19 mouse cellular contexts compared by ENCODE assay signal in the genomic region with DNA sequence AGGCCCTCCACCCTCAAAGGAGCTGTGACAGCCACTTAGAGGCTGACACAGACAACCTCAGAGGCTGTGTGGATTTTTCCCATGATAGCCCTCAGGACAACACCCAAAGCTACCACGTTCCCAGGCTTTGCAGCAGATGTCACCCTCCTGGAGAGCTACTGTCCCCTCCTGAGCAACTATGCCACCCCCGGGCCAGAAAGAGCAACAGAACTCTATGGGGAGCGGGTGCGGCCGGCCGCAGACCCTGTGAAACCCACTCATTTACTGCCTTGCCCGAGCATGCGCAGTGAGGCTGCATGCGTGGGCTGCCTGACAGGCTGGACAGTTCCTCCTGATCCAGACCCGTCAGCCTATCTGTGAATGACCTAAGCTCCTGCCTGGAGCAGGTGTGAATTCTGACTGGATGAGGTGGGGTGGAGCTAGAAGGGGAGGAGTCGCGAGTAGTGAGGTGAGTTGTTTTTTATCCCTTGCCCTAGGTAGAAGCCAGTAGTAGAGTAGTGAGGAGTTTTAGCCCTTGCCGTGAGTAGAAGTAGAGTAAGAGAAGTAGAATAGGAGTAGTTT. TPM values are rescaled to one million over a fixed set of nuclear protein-coding genes. Genes with fewer than 3 reads are reported as not detected.
DNase-seq lines count a peak whose midpoint lies in the region; ATAC-seq lines count a peak whose summit lies in the region.
"Had no signal": no experiment of that assay in that cellular context is flagged by ENCODE, and none has a peak within 500 bp of the region (broad histone marks: within the 10 kb centered on the region; RNA-seq: fewer than 3 reads in every experiment).

No protein-coding gene starts in this region.

- no peak overlapping the region for H3K4me3 ChIP-seq in intestine, embryonic 16.5 days (ENCODE audit: low read length)
- H3K4me3 ChIP-seq in intestine, embryonic 15.5 days (replicated peaks), result no peak overlapping the region
- 0 out of 2 replicates have a peak overlapping the region, but pooled peaks have one; percentile 13 for H3K4me3 ChIP-seq in hindbrain, embryonic 15.5 days
- H3K4me3 ChIP-seq in neural tube, embryonic 14.5 days (ENCODE audit: low read depth, low read length), result no peak overlapping the region
- H3K4me3 ChIP-seq: embryonic facial prominence, embryonic 12.5 days; kidney, embryonic 15.5 days; limb, embryonic 15.5 days had no signal

- WGBS in intestine, embryonic 16.5 days, result 13% methylated on average over 13 of the region's 13 CpGs
- whole genome bisulfite sequencing in intestine, embryonic 15.5 days, result 17% methylated on average over 13 of the region's 13 CpGs
- WGBS in hindbrain, embryonic 15.5 days, result 23% methylated on average over 13 of the region's 13 CpGs
- WGBS in neural tube, embryonic 14.5 days, result 22% methylated on average over 13 of the region's 13 CpGs

- no peaks in the 10 kb centered on the region for H3K36me3 ChIP-seq in intestine, embryonic 16.5 days (ENCODE audit: control insufficient read depth, insufficient read depth, low read length)
- H3K36me3 ChIP-seq in intestine, embryonic 15.5 days, result no peaks in the 10 kb centered on the region
- H3K36me3 ChIP-seq in hindbrain, embryonic 15.5 days, result no peaks in the 10 kb centered on the region
- no peaks in the 10 kb centered on the region for H3K36me3 ChIP-seq in neural tube, embryonic 14.5 days (ENCODE audit: control insufficient read depth, insufficient read depth, low read length)
- H3K36me3 ChIP-seq: embryonic facial prominence, embryonic 12.5 days; kidney, embryonic 15.5 days; limb, embryonic 15.5 days had no signal

- 0 out of 2 replicates have a peak, but pooled peaks have one; percentile 53 for ATAC-seq in intestine, embryonic 16.5 days
- ATAC-seq in intestine, embryonic 15.5 days, result no peak
- no peak for ATAC-seq in hindbrain, embryonic 15.5 days (ENCODE audit: low FRiP score, low read depth)
- ATAC-seq in neural tube, embryonic 14.5 days (ENCODE audit: low read depth), result no peak

- no peak overlapping the region for H3K4me2 ChIP-seq in intestine, embryonic 16.5 days (ENCODE audit: low read depth, low read length)
- no peak overlapping the region for H3K4me2 ChIP-seq in intestine, embryonic 15.5 days (replicated peaks)
- peak overlapping the region; percentile 47 for H3K4me2 ChIP-seq in hindbrain, embryonic 15.5 days
- peak overlapping the region; percentile 29; the same call in 1 of the 2 replicates for H3K4me2 ChIP-seq in neural tube, embryonic 14.5 days (ENCODE audit: low read depth, low read length)
- H3K4me2 ChIP-seq: embryonic facial prominence, embryonic 12.5 days; kidney, embryonic 15.5 days; limb, embryonic 15.5 days had no signal

- intact Hi-C loops in heart, postnatal 10 days (cut with DNase I), result no loop called here

- DNase-seq in R1 (ENCODE audit: low read depth, low spot score), result peak; percentile 86
- DNase-seq in c-Kit-positive CD71-positive TER-119-positive erythroid progenitor cells, embryonic 14.5 days (ENCODE audit: low spot score), result no peak
- no peak for DNase-seq in heart, postnatal 10 days
- DNase-seq: adrenal gland, adult 2 months; cerebellum, postnatal 25 days; gastrocnemius, postnatal 10 days; lung, adult 2 months; lung, postnatal 4 days; retina, postnatal 1 day; right cerebral cortex, postnatal 4 days; thymus, adult 2 months had no signal

- H3K9me3 ChIP-seq in intestine, embryonic 16.5 days (ENCODE audit: control insufficient read depth, low read length), result no peaks in the 10 kb centered on the region
- H3K9me3 ChIP-seq in intestine, embryonic 15.5 days, result no peaks in the 10 kb centered on the region
- H3K9me3 ChIP-seq in hindbrain, embryonic 15.5 days, result no peaks in the 10 kb centered on the region
- no peaks in the 10 kb centered on the region for H3K9me3 ChIP-seq in neural tube, embryonic 14.5 days (ENCODE audit: control insufficient read depth, low read length)
- H3K9me3 ChIP-seq: embryonic facial prominence, embryonic 12.5 days; kidney, embryonic 15.5 days; limb, embryonic 15.5 days had no signal

- no peak overlapping the region for H3K27ac ChIP-seq in intestine, embryonic 16.5 days (ENCODE audit: low read length)
- no peak overlapping the region for H3K27ac ChIP-seq in intestine, embryonic 15.5 days
- H3K27ac ChIP-seq in hindbrain, embryonic 15.5 days (replicated peaks), result no peak overlapping the region
- H3K27ac ChIP-seq in neural tube, embryonic 14.5 days (ENCODE audit: low read depth, low read length), result no peak overlapping the region
- H3K27ac ChIP-seq: embryonic facial prominence, embryonic 12.5 days; kidney, embryonic 15.5 days; limb, embryonic 15.5 days had no signal

- H3K9ac ChIP-seq in intestine, embryonic 16.5 days (ENCODE audit: low read depth, low read length), result no peak overlapping the region
- H3K9ac ChIP-seq in intestine, embryonic 15.5 days, result no peak overlapping the region
- 0 out of 2 replicates have a peak overlapping the region, but pooled peaks have one; percentile 11 for H3K9ac ChIP-seq in hindbrain, embryonic 15.5 days
- H3K9ac ChIP-seq in neural tube, embryonic 14.5 days (replicated peaks; ENCODE audit: low read depth, low read length), result no peak overlapping the region; the same call in 1 of the 2 replicates
- H3K9ac ChIP-seq: embryonic facial prominence, embryonic 12.5 days; kidney, embryonic 15.5 days; limb, embryonic 15.5 days had no signal

- H3K4me1 ChIP-seq in intestine, embryonic 16.5 days (ENCODE audit: control insufficient read depth, insufficient read depth, low read length), result no peaks in the 10 kb centered on the region
- no peaks in the 10 kb centered on the region for H3K4me1 ChIP-seq in intestine, embryonic 15.5 days (replicated peaks)
- no peaks in the 10 kb centered on the region for H3K4me1 ChIP-seq in hindbrain, embryonic 15.5 days (replicated peaks)
- no peaks in the 10 kb centered on the region for H3K4me1 ChIP-seq in neural tube, embryonic 14.5 days (ENCODE audit: control insufficient read depth, insufficient read depth, low read length)
- H3K4me1 ChIP-seq: embryonic facial prominence, embryonic 12.5 days; kidney, embryonic 15.5 days; limb, embryonic 15.5 days had no signal

- H3K27me3 ChIP-seq in intestine, embryonic 16.5 days (replicated peaks; ENCODE audit: control insufficient read depth, insufficient read depth, low read length), result no peaks in the 10 kb centered on the region
- H3K27me3 ChIP-seq in intestine, embryonic 15.5 days (replicated peaks), result peaks cover 16% of the 10 kb centered on the region
- H3K27me3 ChIP-seq in hindbrain, embryonic 15.5 days, result peaks cover 14% of the 10 kb centered on the region; the same call in 1 of the 2 replicates
- no peaks in the 10 kb centered on the region for H3K27me3 ChIP-seq in neural tube, embryonic 14.5 days (ENCODE audit: control insufficient read depth, insufficient read depth, low read length)

RNA-seq across cellular contexts. Expression of gene H2-D1, which starts 13.9 kb away (rescaled TPM):
- polyA plus RNA-seq in intestine, embryonic 16.5 days (2015; fragmentation: Nextera tagmentation; extraction: Ambion mirVana), result 238 and 255 TPM in 2 replicates
- 148 and 190 TPM in 2 replicates for polyA plus RNA-seq in intestine, embryonic 15.5 days (2015; fragmentation: Nextera tagmentation; extraction: Ambion mirVana)
- polyA plus RNA-seq in hindbrain, embryonic 15.5 days (2015; fragmentation: Nextera tagmentation; extraction: Ambion mirVana), result 118 and 128 TPM in 2 replicates
- polyA plus RNA-seq in neural tube, embryonic 14.5 days (2014; fragmentation: Nextera tagmentation; extraction: Ambion mirVana), result 99.9 and 111 TPM in 2 replicates
- total RNA-seq in heart, postnatal 10 days (2021), result 10 to 100 TPM; 67.7 to 69.9 TPM

RNA-seq across cellular contexts. Expression of gene Ddx39b, which starts 34.8 kb away (rescaled TPM):
- 325 and 376 TPM in 2 replicates for polyA plus RNA-seq in intestine, embryonic 16.5 days (2015; fragmentation: Nextera tagmentation; extraction: Ambion mirVana)
- 382 and 388 TPM in 2 replicates for polyA plus RNA-seq in intestine, embryonic 15.5 days (2015; fragmentation: Nextera tagmentation; extraction: Ambion mirVana)
- 361 and 365 TPM in 2 replicates for polyA plus RNA-seq in hindbrain, embryonic 15.5 days (2015; fragmentation: Nextera tagmentation; extraction: Ambion mirVana)
- 373 and 383 TPM in 2 replicates for polyA plus RNA-seq in neural tube, embryonic 14.5 days (2014; fragmentation: Nextera tagmentation; extraction: Ambion mirVana)
- 100 to 1,000 TPM; 163 to 169 TPM for total RNA-seq in heart, postnatal 10 days (2021)

RNA-seq across cellular contexts. Expression of gene Nfkbil1, which starts 40.8 kb away (rescaled TPM):
- 8.9 and 9.2 TPM in 2 replicates for polyA plus RNA-seq in intestine, embryonic 16.5 days (2015; fragmentation: Nextera tagmentation; extraction: Ambion mirVana)
- polyA plus RNA-seq in intestine, embryonic 15.5 days (2015; fragmentation: Nextera tagmentation; extraction: Ambion mirVana), result 9.9 and 11.0 TPM in 2 replicates
- polyA plus RNA-seq in hindbrain, embryonic 15.5 days (2015; fragmentation: Nextera tagmentation; extraction: Ambion mirVana), result 10.8 and 12.0 TPM in 2 replicates
- polyA plus RNA-seq in neural tube, embryonic 14.5 days (2014; fragmentation: Nextera tagmentation; extraction: Ambion mirVana), result 3.4 and 4.3 TPM in 2 replicates
- 10 to 100 TPM in 1 of 2 experiments, 1 to 10 TPM in 1; 10.0 to 12.2 TPM for total RNA-seq in heart, postnatal 10 days (2021)

RNA-seq across cellular contexts. Expression of gene Atp6v1g2, which starts 42.9 kb away (rescaled TPM):
- 4.7 and 4.8 TPM in 2 replicates for polyA plus RNA-seq in intestine, embryonic 16.5 days (2015; fragmentation: Nextera tagmentation; extraction: Ambion mirVana)
- polyA plus RNA-seq in intestine, embryonic 15.5 days (2015; fragmentation: Nextera tagmentation; extraction: Ambion mirVana), result 4.1 and 4.3 TPM in 2 replicates
- 99.1 and 110 TPM in 2 replicates for polyA plus RNA-seq in hindbrain, embryonic 15.5 days (2015; fragmentation: Nextera tagmentation; extraction: Ambion mirVana)
- 118 and 154 TPM in 2 replicates for polyA plus RNA-seq in neural tube, embryonic 14.5 days (2014; fragmentation: Nextera tagmentation; extraction: Ambion mirVana)
- 1 to 10 TPM; 4.9 to 5.7 TPM for total RNA-seq in heart, postnatal 10 days (2021)

RNA-seq across cellular contexts. Expression of gene H2-Q1, which starts 43.8 kb away (rescaled TPM):
- 8.8 and 12.8 TPM in 2 replicates for polyA plus RNA-seq in intestine, embryonic 16.5 days (2015; fragmentation: Nextera tagmentation; extraction: Ambion mirVana)
- 4.9 and 6.2 TPM in 2 replicates for polyA plus RNA-seq in intestine, embryonic 15.5 days (2015; fragmentation: Nextera tagmentation; extraction: Ambion mirVana)
- 0.39 and 0.58 TPM in 2 replicates for polyA plus RNA-seq in hindbrain, embryonic 15.5 days (2015; fragmentation: Nextera tagmentation; extraction: Ambion mirVana)
- 0.48 TPM in 1 of 2 replicates, not detected in the other for polyA plus RNA-seq in neural tube, embryonic 14.5 days (2014; fragmentation: Nextera tagmentation; extraction: Ambion mirVana)
- 1 to 10 TPM in 1 of 2 experiments, under 1 TPM in 1; 0.55 to 1.1 TPM for total RNA-seq in heart, postnatal 10 days (2021)
- polyA plus RNA-seq: embryonic facial prominence, embryonic 12.5 days; heart, postnatal 0 days; kidney, embryonic 15.5 days; limb, embryonic 15.5 days had no signal

Comparison
In these comparisons a context has a peak if more than half of its experiments do, and no peak if none do; other contexts are left out.
1. H3K4me2 ChIP-seq: peak in hindbrain, embryonic 15.5 days (single experiment) and neural tube, embryonic 14.5 days (single experiment); none in intestine, embryonic 16.5 days (single experiment) and intestine, embryonic 15.5 days (single experiment).